Mouse (Mus musculus) small intestine, adult 2 months (tissue): ENCODE results near the gene Tnip2.

Source experiments
- CTCF ChIP-seq: fragments of 200-500 bp; IDR thresholded peaks from 2 replicates; pipeline ENCODE4 v1.5.1; 2012; ENCODE audit warnings: low read depth, mild to moderate bottlenecking, control low read depth, inconsistent platforms, low read length, moderate library complexity, mixed read lengths; ENCODE audit not compliant: insufficient replicate concordance, insufficient read length; ENCODE audit errors: extremely low read depth
- POLR2A ChIP-seq: fragments of 200-500 bp; IDR thresholded peaks from 2 replicates; pipeline ENCODE4 v1.6.1; 2012; ENCODE audit warnings: low read depth, mild to moderate bottlenecking, control low read depth, inconsistent platforms, low read length, moderate library complexity

DNA sequence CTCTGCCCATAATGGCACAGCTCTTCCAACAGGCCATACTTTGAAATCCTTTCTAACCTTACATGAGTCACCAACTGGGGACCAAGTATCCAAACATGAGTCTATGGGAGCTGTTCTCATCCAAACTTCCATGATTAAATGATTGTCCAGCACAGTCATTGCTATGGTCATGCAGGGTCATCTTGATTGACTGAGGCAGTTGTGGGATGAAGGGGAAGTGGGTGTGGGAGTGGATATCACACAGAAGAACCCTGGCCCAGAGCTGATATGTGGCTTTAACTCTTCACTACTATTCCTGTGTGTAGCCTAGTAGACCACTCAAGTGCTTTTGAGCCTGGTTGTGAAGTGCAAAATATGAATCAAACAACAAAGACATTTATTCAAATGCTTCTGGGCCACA is 1.3 kb upstream of the Tnip2 start:
- TF ChIP-seq CTCF: no peak
- TF ChIP-seq POLR2A: no peak
